Mouse (Mus musculus) midbrain, embryonic 14.5 days (tissue): ENCODE measurements around the gene 1700028P14Rik. TPM values are rescaled to one million over a fixed set of nuclear protein-coding genes. Genes with fewer than 3 reads are reported as not detected.

Source experiments
- ATAC-seq: fragments of 200-750 bp; cut with Nextera tagmentation; 2 replicates; pipeline ENCODE4 v1.8.0; 2017; ENCODE audit warnings: moderate number of reproducible peaks, moderate library complexity; ENCODE audit not compliant: low FRiP score, low TSS enrichment
- DNase-seq: peaks from one replicate; pipeline ENCODE4 v3.0.0-alpha.2; 2015
- H3K27ac ChIP-seq: fragments of 300-500 bp; sonication (generic); replicated peaks from 2 replicates; pipeline ENCODE4 v1.5.1; 2014; ENCODE audit warnings: mild to moderate bottlenecking, low read depth, low read length, moderate library complexity
- H3K27me3 ChIP-seq: fragments of 300-500 bp; sonication (generic); 2 replicates; pipeline ENCODE4 v1.6.1; 2014; ENCODE audit warnings: low read length, control low read depth, mixed read lengths; ENCODE audit not compliant: control insufficient read depth, insufficient read depth
- H3K36me3 ChIP-seq: fragments of 300-500 bp; sonication (generic); 2 replicates; pipeline ENCODE4 v1.6.1; 2014; ENCODE audit warnings: low read length, control low read depth; ENCODE audit not compliant: control insufficient read depth, insufficient read depth
- H3K4me1 ChIP-seq: fragments of 300-500 bp; sonication (generic); 2 replicates; pipeline ENCODE4 v1.6.1; 2014; ENCODE audit warnings: mild to moderate bottlenecking, antibody characterized with exemption, low read length, control low read depth; ENCODE audit not compliant: control insufficient read depth, insufficient read depth
- H3K4me2 ChIP-seq: fragments of 300-500 bp; sonication (generic); 2 replicates; pipeline ENCODE4 v1.6.1; 2014; ENCODE audit warnings: mild to moderate bottlenecking, low read length, moderate library complexity
- H3K4me3 ChIP-seq: fragments of 300-500 bp; sonication (generic); replicated peaks from 2 replicates; pipeline ENCODE4 v1.5.1; 2014; ENCODE audit warnings: low read depth, low read length
- H3K9ac ChIP-seq: fragments of 300-500 bp; sonication (generic); replicated peaks from 2 replicates; pipeline ENCODE4 v1.6.1; 2014; ENCODE audit warnings: mild to moderate bottlenecking, low read length, moderate library complexity
- H3K9me3 ChIP-seq: fragments of 300-500 bp; sonication (generic); 2 replicates; pipeline ENCODE4 v1.6.1; 2016; ENCODE audit warnings: low read length, control low read depth, mixed read lengths; ENCODE audit not compliant: control insufficient read depth
- WGBS: fragments of 180-500 bp; shearing (Covaris S2); extraction: QIAGEN DNeasy Blood & Tissue Kit; methylation state at CpG from one replicate; pipeline ENCODE4 v1.1.7; 2014; 5-methylcytosine and 5-hydroxymethylcytosine counted together
- polyA plus RNA-seq: library from polyadenylated mRNA; unstranded; fragments of >200 nt; fragmentation: Nextera tagmentation; extraction: Ambion mirVana; gene quantifications from 2 replicates; pipeline ENCODE4 v1.2.1, GENCODE M21; 2014

1700028P14Rik gene
- polyA plus RNA-seq, 1 experiment from 2014 or later, result 0.67 TPM

DNA sequence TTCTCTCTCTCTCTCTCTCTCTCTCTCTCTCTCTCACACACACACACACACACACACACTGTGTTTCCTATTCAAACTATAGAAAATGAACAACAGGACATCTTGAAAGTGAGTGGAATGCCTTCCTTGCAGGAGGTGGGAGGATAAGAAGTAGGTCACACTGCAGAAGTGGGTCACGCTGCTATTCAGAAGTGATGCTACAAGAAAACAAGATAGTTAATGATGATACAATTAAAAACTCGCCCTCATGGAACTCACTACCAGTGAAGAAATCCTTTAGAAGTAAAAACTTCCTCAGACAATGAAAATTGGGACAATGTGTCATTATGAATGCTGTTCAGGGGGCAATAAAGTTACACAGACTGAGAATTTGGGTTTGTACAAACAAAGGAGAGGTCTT lies 20.4 kb upstream of the 1700028P14Rik start:
- ATAC-seq, result no peak
- no peak overlapping the region for H3K9ac ChIP-seq
- 62% methylated on average over 2 of the region's 2 CpGs for WGBS

DNA sequence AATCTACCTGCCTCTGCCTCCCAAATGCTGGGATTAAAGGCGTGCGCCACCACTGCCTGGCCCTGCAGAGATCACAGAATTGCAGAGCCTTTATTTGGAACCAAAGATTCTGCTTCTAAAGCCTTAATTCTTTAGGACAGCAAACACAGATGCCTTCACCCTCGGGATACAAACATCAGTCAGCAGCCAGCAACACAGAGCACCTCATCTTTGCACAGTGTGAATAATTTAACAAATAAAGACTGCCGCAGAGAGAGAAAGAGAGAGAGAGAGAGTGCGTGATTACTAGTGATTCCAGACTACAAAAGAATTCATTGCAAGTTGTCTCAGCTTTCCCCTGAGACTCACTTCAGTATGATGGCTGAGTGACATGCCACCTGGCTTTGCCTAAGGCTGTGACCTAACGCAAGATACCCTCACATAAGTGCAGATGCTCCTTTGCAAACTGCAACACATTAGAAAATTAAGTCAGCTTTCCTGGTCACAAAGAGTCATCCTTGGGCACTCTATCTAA lies 15.6 kb upstream of the 1700028P14Rik start:
- Histone ChIP-seq H3K4me2 (no peak overlapping the region), H3K9ac (no peak overlapping the region), H3K36me3 (no peaks in the 10 kb centered on the region), H3K4me3 (no peak overlapping the region), H3K27me3 (no peaks in the 10 kb centered on the region), H3K9me3 (no peaks in the 10 kb centered on the region), H3K4me1 (no peaks in the 10 kb centered on the region), H3K27ac (no peak overlapping the region; the same call in 1 of the 2 replicates)
- 44% methylated on average over 6 of the region's 6 CpGs for WGBS
- peak; percentile 58 for DNase-seq
- peak; percentile 62; the same call in 1 of the 2 replicates for ATAC-seq

More for the DNA sequence above, 20.4 kb upstream of the 1700028P14Rik start:
- no peak for DNase-seq
- H3K4me1 ChIP-seq, result no peaks in the 10 kb centered on the region
- H3K27ac ChIP-seq, result no peak overlapping the region
- no peaks in the 10 kb centered on the region for H3K36me3 ChIP-seq
- H3K9me3 ChIP-seq, result no peaks in the 10 kb centered on the region
- H3K4me2 ChIP-seq, result no peak overlapping the region
- H3K4me3 ChIP-seq, result no peak overlapping the region
- H3K27me3 ChIP-seq, result no peaks in the 10 kb centered on the region

DNA sequence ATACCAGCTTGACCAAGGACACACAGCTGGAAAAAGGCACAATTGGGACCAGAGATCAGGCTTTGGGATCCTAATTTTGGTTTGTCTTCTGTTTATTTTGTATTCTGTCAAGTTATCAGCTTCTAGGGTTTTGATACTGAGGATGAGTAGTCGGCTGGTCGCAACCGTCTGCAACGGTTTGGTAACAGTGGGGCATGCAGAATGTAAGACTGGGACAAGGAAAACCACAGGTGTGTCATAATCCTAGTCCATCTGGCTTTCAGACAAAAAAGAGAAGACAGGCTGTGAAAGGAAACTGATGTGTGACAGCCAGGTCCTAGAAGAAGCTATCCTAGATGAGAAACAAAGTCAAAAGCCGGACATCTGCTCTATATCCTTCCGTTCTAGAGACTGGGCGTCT lies 11.5 kb upstream of the 1700028P14Rik start:
- DNase-seq (no peak), ATAC-seq (no peak)
- Histone ChIP-seq H3K9ac (no peak overlapping the region), H3K4me3 (no peak overlapping the region), H3K4me1 (no peaks in the 10 kb centered on the region), H3K27me3 (no peaks in the 10 kb centered on the region), H3K4me2 (no peak overlapping the region), H3K27ac (no peak overlapping the region), H3K36me3 (no peaks in the 10 kb centered on the region), H3K9me3 (no peaks in the 10 kb centered on the region)
- 92% methylated on average over 7 of the region's 7 CpGs for WGBS

DNA sequence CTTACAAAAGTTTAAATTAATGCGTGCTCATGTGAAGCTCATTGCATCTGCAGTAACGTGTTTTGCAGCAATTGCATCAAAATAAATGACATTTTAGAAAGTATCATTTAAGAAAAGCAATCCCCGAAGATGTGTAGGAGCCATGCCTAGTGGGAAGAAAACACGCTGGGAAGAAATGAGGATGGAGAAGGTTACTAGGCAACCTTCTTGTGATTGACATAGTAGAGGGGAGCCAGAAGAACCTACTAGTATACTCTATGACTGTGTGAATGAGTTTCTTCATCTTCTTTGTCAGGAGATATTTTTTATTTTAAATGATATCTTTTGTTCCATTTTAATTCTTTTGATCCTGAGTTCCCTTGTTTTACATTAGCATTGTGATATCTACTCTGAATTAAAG lies 5.7 kb upstream of the 1700028P14Rik start:
- WGBS, result 78% methylated on average over 4 of the region's 4 CpGs
- Histone ChIP-seq H3K27ac (no peak overlapping the region), H3K27me3 (no peaks in the 10 kb centered on the region), H3K4me2 (no peak overlapping the region), H3K9me3 (no peaks in the 10 kb centered on the region), H3K9ac (no peak overlapping the region), H3K4me1 (no peaks in the 10 kb centered on the region), H3K4me3 (no peak overlapping the region), H3K36me3 (no peaks in the 10 kb centered on the region)
- DNase-seq (no peak), ATAC-seq (no peak)

DNA sequence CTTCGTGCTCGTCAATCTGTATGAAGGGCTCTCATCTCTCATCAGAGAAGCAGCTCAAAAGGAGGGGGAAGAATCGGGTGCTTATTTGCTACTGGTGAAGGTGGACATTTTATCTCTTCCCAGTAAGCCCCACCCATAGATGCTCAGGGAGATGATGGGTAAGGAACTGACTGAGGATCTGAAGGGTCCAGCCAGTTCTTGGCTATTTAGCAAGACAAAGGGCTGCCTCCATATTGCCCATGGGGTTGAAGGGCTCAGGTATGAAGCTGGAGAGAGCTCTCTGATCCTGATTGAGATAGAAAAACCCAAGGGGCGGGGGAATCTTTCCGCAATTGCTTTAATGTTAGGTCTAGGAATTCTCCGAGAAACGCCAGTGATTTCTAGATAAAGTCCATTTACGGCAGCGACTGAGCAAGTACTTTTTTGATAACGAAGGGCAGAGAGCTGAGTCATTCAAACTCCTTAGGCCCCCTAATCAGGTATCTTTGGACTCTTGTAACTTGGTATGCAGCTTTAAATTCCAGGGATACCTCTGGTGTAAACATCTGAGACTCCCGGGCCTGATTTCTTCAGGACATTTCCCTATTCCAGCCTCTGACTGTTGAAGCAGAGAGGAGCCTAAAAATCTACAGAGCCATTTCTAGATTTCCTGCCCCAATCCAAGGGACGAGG lies 4.8 kb upstream of the 1700028P14Rik start:
- WGBS, result 73% methylated on average over 12 of the region's 12 CpGs
- Histone ChIP-seq H3K4me1 (no peaks in the 10 kb centered on the region), H3K36me3 (no peaks in the 10 kb centered on the region), H3K9ac (no peak overlapping the region), H3K9me3 (no peaks in the 10 kb centered on the region), H3K27ac (no peak overlapping the region), H3K27me3 (no peaks in the 10 kb centered on the region), H3K4me3 (no peak overlapping the region), H3K4me2 (no peak overlapping the region)
- ATAC-seq (no peak), DNase-seq (no peak)

DNA sequence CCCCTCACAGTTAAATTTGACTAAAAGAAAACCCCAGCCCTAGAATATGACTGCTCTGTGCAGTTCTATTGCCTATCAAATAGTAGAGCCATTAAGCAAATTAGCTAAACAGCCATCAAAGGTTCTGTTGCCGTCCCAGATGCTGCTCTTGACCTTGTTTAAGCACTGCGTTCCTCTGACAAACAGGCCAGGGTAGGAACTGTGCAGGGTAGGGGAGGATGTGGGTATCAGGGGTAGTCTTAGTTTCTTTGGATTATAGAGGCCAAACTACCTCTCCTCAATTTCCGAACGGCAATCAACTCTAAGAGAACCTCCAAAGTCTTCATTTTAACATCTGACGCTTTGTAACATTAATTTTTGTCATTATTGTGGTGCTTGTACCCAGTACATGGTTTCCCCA lies 542 bp upstream of the 1700028P14Rik start:
- Histone ChIP-seq H3K9ac (no peak overlapping the region), H3K4me3 (no peak overlapping the region), H3K27me3 (no peaks in the 10 kb centered on the region), H3K27ac (no peak overlapping the region), H3K36me3 (no peaks in the 10 kb centered on the region), H3K4me2 (no peak overlapping the region; the same call in 1 of the 2 replicates), H3K9me3 (no peaks in the 10 kb centered on the region), H3K4me1 (no peaks in the 10 kb centered on the region)
- no peak for DNase-seq
- WGBS, result 93% methylated on average over 5 of the region's 5 CpGs
- no peak for ATAC-seq

DNA sequence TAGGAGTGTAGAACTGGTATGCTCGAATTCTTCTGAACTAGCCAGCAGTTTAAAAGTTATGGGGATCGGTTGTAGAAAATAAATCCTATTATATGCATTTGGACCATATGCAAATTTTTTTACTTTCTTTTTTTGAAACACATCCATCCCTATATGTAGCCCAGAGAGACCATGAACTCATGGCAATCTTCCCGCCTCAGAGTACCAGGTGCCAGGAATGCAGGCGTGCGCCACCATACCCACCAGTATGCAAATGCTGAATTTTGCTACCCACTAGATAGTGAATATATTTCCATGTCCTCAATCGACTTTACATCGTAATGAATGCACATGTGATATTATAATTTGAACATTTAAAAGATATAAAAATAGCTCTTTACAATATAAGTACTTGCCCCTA lies 5.3 kb downstream of the 1700028P14Rik start:
- H3K4me2 ChIP-seq, result no peak overlapping the region
- H3K27me3 ChIP-seq, result no peaks in the 10 kb centered on the region
- H3K4me1 ChIP-seq, result no peaks in the 10 kb centered on the region
- no peak overlapping the region for H3K9ac ChIP-seq
- no peak overlapping the region for H3K27ac ChIP-seq
- H3K4me3 ChIP-seq, result no peak overlapping the region
- 92% methylated on average over 7 of the region's 7 CpGs for WGBS
- no peaks in the 10 kb centered on the region for H3K36me3 ChIP-seq
- DNase-seq, result no peak
- H3K9me3 ChIP-seq, result no peaks in the 10 kb centered on the region
- no peak for ATAC-seq

DNA sequence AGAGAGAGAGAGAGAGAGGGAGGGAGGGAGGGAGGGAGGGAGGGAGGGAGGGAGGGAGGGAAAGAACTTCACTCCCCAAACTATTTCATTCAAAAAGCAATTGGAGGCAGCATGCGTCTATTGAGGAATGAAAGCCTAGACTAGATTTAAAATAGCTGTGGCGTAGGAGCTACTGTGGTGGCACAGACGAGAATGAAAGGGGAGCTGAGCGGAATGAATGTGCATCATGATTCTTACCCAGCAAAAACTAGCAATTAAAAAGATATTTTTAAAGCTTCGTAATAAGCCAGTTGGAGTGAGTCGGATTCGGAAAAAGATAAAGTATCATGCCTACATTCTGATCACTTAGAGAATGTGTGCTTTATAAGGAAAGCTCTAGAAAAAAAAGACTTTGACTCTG lies 7.3 kb downstream of the 1700028P14Rik start:
- Histone ChIP-seq H3K4me3 (no peak overlapping the region), H3K4me2 (no peak overlapping the region), H3K4me1 (no peaks in the 10 kb centered on the region), H3K27me3 (no peaks in the 10 kb centered on the region), H3K27ac (no peak overlapping the region), H3K9ac (no peak overlapping the region), H3K9me3 (no peaks in the 10 kb centered on the region), H3K36me3 (no peaks in the 10 kb centered on the region)
- DNase-seq (no peak), ATAC-seq (no peak)
- WGBS, result 76% methylated on average over 7 of the region's 7 CpGs

DNA sequence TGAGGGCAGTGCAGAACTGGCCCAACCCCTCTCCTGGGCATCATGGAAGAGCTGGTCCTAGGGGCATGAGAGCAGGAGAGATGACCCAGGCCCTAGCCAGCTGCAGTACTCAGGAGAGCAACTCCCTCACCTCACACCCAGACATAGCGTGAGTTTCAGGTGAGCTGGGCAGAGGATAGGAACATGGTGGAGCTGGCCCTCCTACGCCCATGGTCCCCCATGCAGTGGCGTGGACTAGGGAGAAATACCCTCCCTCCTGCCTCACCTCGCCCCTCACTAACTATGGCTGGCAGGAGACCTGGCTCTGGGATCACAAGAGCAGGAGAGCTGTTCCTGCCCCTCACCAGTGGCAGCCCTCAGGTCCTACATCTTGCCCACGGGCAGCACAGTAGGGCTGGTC lies 8.8 kb downstream of the 1700028P14Rik start:
- no peaks in the 10 kb centered on the region for H3K4me1 ChIP-seq
- H3K27me3 ChIP-seq, result no peaks in the 10 kb centered on the region
- WGBS, result 89% methylated on average over 5 of the region's 5 CpGs
- H3K4me2 ChIP-seq, result no peak overlapping the region
- ATAC-seq (no peak), DNase-seq (no peak)
- no peaks in the 10 kb centered on the region for H3K9me3 ChIP-seq
- H3K4me3 ChIP-seq, result no peak overlapping the region
- no peak overlapping the region for H3K9ac ChIP-seq
- H3K27ac ChIP-seq, result no peak overlapping the region
- no peaks in the 10 kb centered on the region for H3K36me3 ChIP-seq
